Mouse (Mus musculus): ENCODE results near the gene Ppm1j.
"Not testable (repeated sequence)": the region's sequence is repeated elsewhere in the genome, so short reads cannot be mapped to it uniquely, and the experiment has no call there.

Ppm1j gene

GRCm38 (mm10) chr3:104813227-104813626, 32.4 kb downstream of the Ppm1j start:
- DNase-seq (ENCODE audit: extremely low read depth, low read depth): not testable (repeated sequence)

- DNase-seq (ENCODE audit: extremely low read depth, low read depth): no peak
Observed at GRCm38 (mm10) chr3:104814746-104815145, 33.9 kb downstream of the Ppm1j start.

GRCm38 (mm10) chr3:104815346-104815745, 34.5 kb downstream of the Ppm1j start:
- DNase-seq (ENCODE audit: extremely low read depth, low read depth): no peak

- DNase-seq (ENCODE audit: extremely low read depth, low read depth): no peak
Observed at GRCm38 (mm10) chr3:104816130-104816529, 35.3 kb downstream of the Ppm1j start.

GRCm38 (mm10) chr3:104817481-104817990, 36.7 kb downstream of the Ppm1j start:
- no peak for DNase-seq (ENCODE audit: extremely low read depth, low read depth)

- DNase-seq (ENCODE audit: extremely low read depth, low read depth): peak; percentile 95
Observed at GRCm38 (mm10) chr3:104817991-104818748, 37.3 kb downstream of the Ppm1j start, which contains the start of gene Mov10. Mov10 (minus strand) TSS chr3:104818563.

- DNase-seq (ENCODE audit: extremely low read depth, low read depth): no peak
Observed at GRCm38 (mm10) chr3:104818749-104819134, 37.9 kb downstream of the Ppm1j start.

- no peak for DNase-seq (ENCODE audit: extremely low read depth, low read depth)
Observed at GRCm38 (mm10) chr3:104820426-104820825, 39.6 kb downstream of the Ppm1j start.

- DNase-seq (ENCODE audit: extremely low read depth, low read depth): no peak
Observed at GRCm38 (mm10) chr3:104822413-104822812, 41.6 kb downstream of the Ppm1j start.
